Mouse (Mus musculus): Measurements from ENCODE around the gene Btbd8. TPM values are rescaled to one million over a fixed set of nuclear protein-coding genes. Genes with fewer than 3 reads are reported as not detected.
A peak's percentile ranks its signal among the peaks of the same experiment; 100 is the strongest.

The Btbd8 gene
- polyA plus RNA-seq, 1 experiment = 0.62 TPM

DNA sequence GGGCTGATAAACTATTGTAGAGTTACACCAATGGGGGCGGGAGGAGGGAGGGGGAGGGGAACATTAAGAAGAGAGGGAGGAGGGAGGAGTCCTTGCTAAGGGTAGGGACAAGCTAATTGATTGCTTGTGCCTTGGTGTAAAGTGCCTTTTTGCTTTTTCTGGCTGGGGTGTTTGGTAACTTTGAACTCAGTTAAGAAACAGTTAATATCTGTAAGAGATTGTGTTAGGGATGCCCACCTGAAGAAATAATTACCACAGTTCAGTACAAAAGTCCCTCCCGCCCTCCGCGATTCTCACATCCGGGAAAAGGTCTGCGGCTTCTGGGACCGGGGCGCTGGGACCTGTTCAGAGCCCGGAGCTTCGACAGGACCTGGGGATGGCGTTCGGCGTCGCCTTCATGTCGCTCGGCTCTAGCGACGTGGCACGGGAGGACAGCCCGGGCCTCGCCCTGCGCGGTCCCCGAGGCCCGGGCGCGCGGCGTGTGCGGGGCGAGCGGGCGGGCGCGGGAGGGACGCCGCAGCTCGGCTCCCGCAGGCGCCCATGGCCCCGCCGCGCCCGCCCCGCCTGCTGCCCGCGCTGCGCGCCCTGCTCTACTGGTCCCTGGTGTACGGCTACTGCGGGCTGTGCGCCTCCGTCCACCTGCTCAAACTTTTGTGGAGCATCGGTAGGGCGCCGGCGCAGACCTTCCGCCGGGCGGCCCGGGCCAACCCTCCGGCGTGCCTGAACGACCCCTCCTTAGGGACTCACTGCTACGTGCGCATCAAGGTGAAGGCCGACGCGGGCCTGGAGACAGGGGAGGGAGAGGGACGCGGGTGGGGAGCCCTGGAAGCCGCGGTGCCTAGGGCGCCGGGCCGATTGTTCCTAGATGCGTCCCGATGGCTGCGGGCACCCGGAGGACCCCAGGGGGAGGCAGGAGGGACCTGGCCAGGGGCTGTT lies 34.5 kb upstream of the Btbd8 start:
- Histone ChIP-seq H3K4me2 (ENCODE audit: low read depth) (no peak overlapping the region), H3K27me3 (ENCODE audit: control insufficient read depth, insufficient read depth, insufficient read length) (peaks cover 37% of the 10 kb centered on the region), H3K4me3 (no peak overlapping the region), H3K36me3 (ENCODE audit: control insufficient read depth, insufficient read depth) (no peaks in the 10 kb centered on the region), H3ac (ENCODE audit: control insufficient read depth, insufficient read length) (no peak overlapping the region), H3K79me2 (ENCODE audit: control insufficient read depth, insufficient read depth) (no peaks in the 10 kb centered on the region)
- no peak for TF ChIP-seq SRF (IDR thresholded peaks at IDR 0.05; ENCODE audit: control insufficient read depth, insufficient read length, low read depth)
- TF ChIP-seq MYOD1 (IDR thresholded peaks at IDR 0.05; ENCODE audit: control insufficient read depth in 1 of 3, insufficient read length in 2 of 3, low read depth in 2 of 3) = no peak
- no peak for TF ChIP-seq TCF12 (IDR thresholded peaks at IDR 0.05; ENCODE audit: insufficient read depth, poor library complexity, severe bottlenecking)
- TF ChIP-seq POLR2A (IDR thresholded peaks at IDR 0.05; ENCODE audit: insufficient read length, low read depth) = no peak
- TF ChIP-seq E2F4 (IDR thresholded peaks at IDR 0.05; ENCODE audit: insufficient read depth) = no peak
- no peak for TF ChIP-seq USF1 (IDR thresholded peaks at IDR 0.05; ENCODE audit: low read depth)
- no peak for TF ChIP-seq POLR2AphosphoS2 (IDR thresholded peaks at IDR 0.05; ENCODE audit: insufficient read length, low read depth)

DNA sequence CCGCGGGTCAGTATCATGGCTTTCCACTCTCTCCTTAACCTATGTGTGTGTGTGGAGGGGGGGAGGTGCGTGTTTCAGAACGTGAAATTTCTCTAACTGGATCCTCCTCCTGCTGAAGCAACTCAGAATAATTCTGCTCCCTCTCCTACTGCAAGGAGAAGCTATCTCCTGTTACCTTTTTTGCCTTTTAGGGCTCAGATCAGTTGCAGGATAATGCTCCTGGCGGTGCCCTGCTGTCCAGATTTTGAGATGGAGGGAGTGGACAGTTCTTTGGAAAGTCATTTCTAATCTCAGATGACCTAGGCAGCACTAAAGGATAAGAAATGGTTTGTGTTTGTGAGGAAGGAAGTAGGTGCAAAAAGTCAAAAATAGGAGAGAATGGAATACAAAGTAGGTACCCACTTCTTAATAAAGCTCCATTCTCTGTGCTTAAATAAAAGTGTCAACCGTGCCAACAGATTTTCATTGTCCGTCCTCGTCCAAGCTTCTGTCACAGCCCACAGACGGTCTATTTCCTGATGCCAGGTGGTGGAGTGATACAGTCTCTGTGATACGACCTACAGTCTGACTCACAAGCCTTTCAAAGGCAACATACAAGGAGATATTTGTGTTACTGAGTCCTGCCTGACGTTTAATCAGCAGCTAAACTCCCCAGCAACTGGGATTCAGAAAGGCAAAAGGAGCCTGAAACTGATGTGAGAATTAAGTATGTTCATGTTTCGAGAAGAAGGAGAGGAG lies 33.7 kb upstream of the Btbd8 start:
- TF ChIP-seq MYOG (IDR thresholded peaks at IDR 0.05; ENCODE audit: control insufficient read depth in 1 of 3, insufficient read depth in 1 of 3, insufficient read length in 2 of 3, low read depth in 2 of 3) = no peak
- no peak for TF ChIP-seq CEBPB (IDR thresholded peaks at IDR 0.05; ENCODE audit: insufficient read depth, poor library complexity, severe bottlenecking)
- no peak for TF ChIP-seq MYOD1 (IDR thresholded peaks at IDR 0.05; ENCODE audit: control insufficient read depth in 1 of 3, insufficient read length in 2 of 3, low read depth in 2 of 3)
- no peak for TF ChIP-seq POLR2AphosphoS2 (IDR thresholded peaks at IDR 0.05; ENCODE audit: insufficient read length, low read depth)
- H3K79me2 ChIP-seq (ENCODE audit: control insufficient read depth, insufficient read depth) = no peaks in the 10 kb centered on the region
- no peak overlapping the region for H3K4me2 ChIP-seq (ENCODE audit: low read depth)
- H3ac ChIP-seq (ENCODE audit: control insufficient read depth, insufficient read length) = no peak overlapping the region
- H3K36me3 ChIP-seq (ENCODE audit: control insufficient read depth, insufficient read depth) = no peaks in the 10 kb centered on the region
- H3K4me3 ChIP-seq = no peak overlapping the region
- peaks cover 37% of the 10 kb centered on the region for H3K27me3 ChIP-seq (ENCODE audit: control insufficient read depth, insufficient read depth, insufficient read length)

DNA sequence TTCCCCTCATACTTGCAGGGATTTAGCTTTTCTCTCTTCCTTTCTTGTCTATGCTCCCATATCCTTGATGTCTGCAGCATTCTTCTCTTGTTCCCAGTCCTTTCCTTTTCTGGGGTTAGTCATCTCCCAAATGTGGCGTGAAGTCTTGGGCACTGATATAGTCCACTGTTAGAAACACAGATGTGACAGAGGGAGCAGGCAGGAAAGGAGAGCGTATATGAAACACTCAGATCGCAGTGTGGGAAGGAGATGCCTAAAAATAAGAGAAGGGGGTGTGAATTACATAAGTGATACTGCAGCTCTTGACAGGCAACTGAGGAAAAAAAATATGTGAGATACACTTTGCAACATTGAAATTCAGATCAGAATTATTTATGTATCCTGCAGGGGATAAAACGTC lies 32.4 kb upstream of the Btbd8 start:
- no peaks in the 10 kb centered on the region for H3K36me3 ChIP-seq (ENCODE audit: control insufficient read depth, insufficient read depth)
- no peak overlapping the region for H3K4me2 ChIP-seq (ENCODE audit: low read depth)
- no peak overlapping the region for H3ac ChIP-seq (ENCODE audit: control insufficient read depth, insufficient read length)
- H3K27me3 ChIP-seq (ENCODE audit: control insufficient read depth, insufficient read depth, insufficient read length) = peaks cover 37% of the 10 kb centered on the region
- no peak overlapping the region for H3K4me3 ChIP-seq
- TF ChIP-seq MYOG (IDR thresholded peaks at IDR 0.05; ENCODE audit: control insufficient read depth in 1 of 3, insufficient read depth in 1 of 3, insufficient read length in 2 of 3, low read depth in 2 of 3) = no peak
- no peak for TF ChIP-seq SRF (IDR thresholded peaks at IDR 0.05; ENCODE audit: control insufficient read depth, insufficient read length, low read depth)
- TF ChIP-seq REST (IDR thresholded peaks at IDR 0.05; ENCODE audit: insufficient read depth, insufficient read length) = no peak
- no peak for TF ChIP-seq MAX (IDR thresholded peaks at IDR 0.05; ENCODE audit: low read depth)
- TF ChIP-seq TCF12 (IDR thresholded peaks at IDR 0.05; ENCODE audit: insufficient read depth, poor library complexity, severe bottlenecking) = no peak
- no peak for TF ChIP-seq E2F4 (IDR thresholded peaks at IDR 0.05; ENCODE audit: insufficient read depth)
- no peak for TF ChIP-seq POLR2A (IDR thresholded peaks at IDR 0.05; ENCODE audit: insufficient read length, low read depth)
- no peak for TF ChIP-seq MYOD1 (IDR thresholded peaks at IDR 0.05; ENCODE audit: control insufficient read depth in 1 of 3, insufficient read length in 2 of 3, low read depth in 2 of 3)
- no peak for TF ChIP-seq TCF3 (IDR thresholded peaks at IDR 0.05; ENCODE audit: insufficient read length, low read depth)
- TF ChIP-seq USF1 (IDR thresholded peaks at IDR 0.05; ENCODE audit: low read depth) = no peak
- no peak for TF ChIP-seq CEBPB (IDR thresholded peaks at IDR 0.05; ENCODE audit: insufficient read depth, poor library complexity, severe bottlenecking)
- no peak for TF ChIP-seq POLR2AphosphoS2 (IDR thresholded peaks at IDR 0.05; ENCODE audit: insufficient read length, low read depth)
- no peaks in the 10 kb centered on the region for H3K79me2 ChIP-seq (ENCODE audit: control insufficient read depth, insufficient read depth)

DNA sequence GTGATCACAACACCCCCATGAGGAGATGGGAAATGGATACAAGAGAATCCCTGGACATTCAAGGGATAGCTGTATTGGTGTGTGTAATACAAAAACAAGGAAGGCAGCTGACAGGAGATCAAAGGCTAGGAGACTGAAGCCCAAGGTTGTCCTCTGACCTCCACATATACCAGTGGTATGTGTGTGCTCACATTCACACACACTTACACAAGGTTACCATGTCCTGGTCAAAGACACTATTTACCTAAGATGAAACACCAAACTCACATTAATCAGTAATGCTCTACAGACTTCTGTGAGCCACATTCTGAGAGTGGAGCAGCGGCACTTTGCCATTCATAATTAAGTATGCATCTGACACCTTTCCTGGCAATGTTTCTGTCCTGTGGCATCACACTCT lies 27.5 kb upstream of the Btbd8 start:
- H3K27me3 ChIP-seq (ENCODE audit: control insufficient read depth, insufficient read depth, insufficient read length) = peaks cover 8% of the 10 kb centered on the region
- no peak overlapping the region for H3K4me3 ChIP-seq
- no peaks in the 10 kb centered on the region for H3K36me3 ChIP-seq (ENCODE audit: control insufficient read depth, insufficient read depth)
- no peak overlapping the region for H3K4me2 ChIP-seq (ENCODE audit: low read depth)
- TF ChIP-seq SRF (IDR thresholded peaks at IDR 0.05; ENCODE audit: control insufficient read depth, insufficient read length, low read depth) (no peak), POLR2AphosphoS2 (IDR thresholded peaks at IDR 0.05; ENCODE audit: insufficient read length, low read depth) (no peak), TCF12 (IDR thresholded peaks at IDR 0.05; ENCODE audit: insufficient read depth, poor library complexity, severe bottlenecking) (no peak)
- H3ac ChIP-seq (ENCODE audit: control insufficient read depth, insufficient read length) = no peak overlapping the region
- H3K79me2 ChIP-seq (ENCODE audit: control insufficient read depth, insufficient read depth) = no peaks in the 10 kb centered on the region

DNA sequence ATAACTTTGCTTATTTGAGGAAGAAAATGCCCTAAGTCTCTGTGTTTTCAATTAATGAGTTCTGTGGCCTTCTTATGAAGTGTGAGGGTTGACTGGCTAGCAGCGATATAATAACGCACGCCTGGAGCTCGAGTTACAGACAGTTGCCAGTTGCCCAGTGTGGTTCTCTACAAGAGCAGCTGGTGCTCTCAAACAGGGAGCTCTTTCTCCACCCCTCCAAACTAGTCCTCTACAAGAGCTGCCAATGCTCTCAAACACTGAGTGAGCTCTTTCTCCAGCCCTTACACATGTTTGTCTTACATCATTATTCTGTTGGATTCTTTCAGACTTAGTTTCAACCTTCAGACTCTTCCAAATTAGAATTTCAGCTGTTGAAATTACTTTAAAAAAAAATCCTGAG lies 26.5 kb upstream of the Btbd8 start:
- Histone ChIP-seq H3K79me2 (ENCODE audit: control insufficient read depth, insufficient read depth) (no peaks in the 10 kb centered on the region), H3K4me3 (no peak overlapping the region), H3K36me3 (ENCODE audit: control insufficient read depth, insufficient read depth) (no peaks in the 10 kb centered on the region), H3ac (ENCODE audit: control insufficient read depth, insufficient read length) (no peak overlapping the region), H3K27me3 (ENCODE audit: control insufficient read depth, insufficient read depth, insufficient read length) (peaks cover 4% of the 10 kb centered on the region), H3K4me2 (ENCODE audit: low read depth) (peak overlapping the region; percentile 39)
- TF ChIP-seq TCF3 (IDR thresholded peaks at IDR 0.05; ENCODE audit: insufficient read length, low read depth) (peak; percentile 9), MYOD1 (IDR thresholded peaks at IDR 0.05; ENCODE audit: control insufficient read depth in 1 of 3, insufficient read length in 2 of 3, low read depth in 2 of 3) (peak; percentile 61 to 80 (median 69)), USF1 (IDR thresholded peaks at IDR 0.05; ENCODE audit: low read depth) (no peak), CEBPB (IDR thresholded peaks at IDR 0.05; ENCODE audit: insufficient read depth, poor library complexity, severe bottlenecking) (no peak), TCF12 (IDR thresholded peaks at IDR 0.05; ENCODE audit: insufficient read depth, poor library complexity, severe bottlenecking) (peak; percentile 65), REST (IDR thresholded peaks at IDR 0.05; ENCODE audit: insufficient read depth, insufficient read length) (no peak), MYOG (IDR thresholded peaks at IDR 0.05; ENCODE audit: control insufficient read depth in 1 of 3, insufficient read depth in 1 of 3, insufficient read length in 2 of 3, low read depth in 2 of 3) (peak in 2 of 3 experiments; percentile 84 to 92)
